Mouse (Mus musculus) hindbrain, embryonic 16.5 days (tissue): Measurements from ENCODE around the gene Bdnf. TPM values are rescaled to one million over a fixed set of nuclear protein-coding genes. Genes with fewer than 3 reads are reported as not detected.

Experiments
- ATAC-seq: fragments of 200-750 bp; cut with Nextera tagmentation; 2 replicates; pipeline ENCODE4 v1.8.0; 2017; ENCODE audit warnings: moderate TSS enrichment, moderate library complexity
- H3K27ac ChIP-seq: fragments of 300-500 bp; sonication (generic); 2 replicates; pipeline ENCODE4 v1.5.1; 2014; ENCODE audit warnings: low read depth, mild to moderate bottlenecking, control low read depth, low read length, moderate library complexity
- H3K27me3 ChIP-seq: fragments of 300-500 bp; sonication (generic); replicated peaks from 2 replicates; pipeline ENCODE4 v1.6.1; 2014; ENCODE audit warnings: low read length; ENCODE audit not compliant: control insufficient read depth, insufficient read depth
- H3K36me3 ChIP-seq: fragments of 300-500 bp; sonication (generic); 2 replicates; pipeline ENCODE4 v1.6.1; 2014; ENCODE audit warnings: mild to moderate bottlenecking, low read length, moderate library complexity, mixed read lengths; ENCODE audit not compliant: control insufficient read depth, insufficient read depth
- H3K4me1 ChIP-seq: fragments of 300-500 bp; sonication (generic); 2 replicates; pipeline ENCODE4 v1.6.1; 2014; ENCODE audit warnings: low read depth, low read length; ENCODE audit not compliant: control insufficient read depth, insufficient read depth
- H3K4me2 ChIP-seq: fragments of 300-500 bp; sonication (generic); 2 replicates; pipeline ENCODE4 v1.6.1; 2014; ENCODE audit warnings: mild to moderate bottlenecking, low read length, control low read depth, moderate library complexity
- H3K4me3 ChIP-seq: fragments of 300-500 bp; sonication (generic); 2 replicates; pipeline ENCODE4 v1.5.1; 2014; ENCODE audit warnings: mild to moderate bottlenecking, low read length, control low read depth, moderate library complexity
- H3K9ac ChIP-seq: fragments of 300-500 bp; sonication (generic); 2 replicates; pipeline ENCODE4 v1.6.1; 2014; ENCODE audit warnings: low read depth, mild to moderate bottlenecking, control low read depth, low read length, moderate library complexity
- H3K9me3 ChIP-seq: fragments of 300-500 bp; sonication (generic); 2 replicates; pipeline ENCODE4 v1.6.1; 2014; ENCODE audit warnings: mild to moderate bottlenecking, low read length, moderate library complexity; ENCODE audit not compliant: control insufficient read depth
- WGBS: fragments of 180-500 bp; shearing (Covaris S2); extraction: QIAGEN DNeasy Blood & Tissue Kit; methylation state at CpG from one replicate; pipeline ENCODE4 v1.1.7; 2014; 5-methylcytosine and 5-hydroxymethylcytosine counted together
- polyA plus RNA-seq: library from polyadenylated mRNA; unstranded; fragments of >200 nt; fragmentation: Nextera tagmentation; extraction: Ambion mirVana; gene quantifications from 2 replicates; pipeline ENCODE4 v1.2.1, GENCODE M21; 2015

Gene Bdnf
- polyA plus RNA-seq, 1 experiment from 2014 or later: 7.3 TPM

DNA sequence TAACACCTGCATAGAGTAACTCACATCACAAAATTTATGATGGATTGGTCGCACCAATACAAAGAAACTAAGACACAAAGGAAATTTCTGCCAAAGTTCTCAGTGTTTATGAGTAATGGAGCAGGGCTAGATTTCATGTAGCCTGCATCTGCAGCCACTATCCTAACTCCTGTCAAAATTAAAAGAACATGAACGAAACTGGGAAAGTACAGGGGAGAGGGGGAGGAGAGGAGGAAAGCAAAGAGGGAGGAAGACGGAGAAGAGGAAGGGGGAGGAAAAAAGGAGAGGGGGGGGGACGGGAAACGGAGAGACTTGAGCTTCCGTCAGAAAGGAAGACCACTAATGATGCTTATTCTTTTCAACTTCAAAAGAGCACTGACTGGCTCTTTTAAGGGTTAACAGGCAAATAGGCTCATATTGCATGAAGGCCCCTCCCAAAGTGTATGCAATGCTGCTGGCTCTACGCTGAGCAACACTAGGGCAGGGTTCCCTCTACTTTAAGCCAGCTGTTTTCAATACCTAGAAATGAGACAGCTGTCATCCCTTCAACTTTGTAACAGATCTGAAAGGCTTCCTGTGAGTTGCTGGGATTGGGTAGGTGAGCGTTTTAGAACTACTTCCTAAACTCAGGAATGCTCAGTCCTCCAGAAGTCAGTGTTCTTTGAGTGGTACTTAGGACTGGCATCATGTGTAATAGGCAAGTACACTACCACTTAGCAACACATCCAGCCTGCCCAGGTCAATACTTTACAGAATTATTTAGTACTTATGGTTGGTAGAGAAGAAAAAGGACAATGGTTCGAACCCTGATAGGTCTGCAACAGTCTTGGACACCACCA, 58.9 kb downstream of the Bdnf start:
- H3K4me2 ChIP-seq: no peak overlapping the region
- WGBS: 64% methylated on average over 9 of the region's 9 CpGs
- ATAC-seq: no peak
- no peaks in the 10 kb centered on the region for H3K9me3 ChIP-seq
- H3K36me3 ChIP-seq: no peaks in the 10 kb centered on the region
- H3K4me1 ChIP-seq: no peaks in the 10 kb centered on the region
- H3K4me3 ChIP-seq: no peak overlapping the region
- no peaks in the 10 kb centered on the region for H3K27me3 ChIP-seq
- no peak overlapping the region for H3K9ac ChIP-seq
- H3K27ac ChIP-seq: no peak overlapping the region

DNA sequence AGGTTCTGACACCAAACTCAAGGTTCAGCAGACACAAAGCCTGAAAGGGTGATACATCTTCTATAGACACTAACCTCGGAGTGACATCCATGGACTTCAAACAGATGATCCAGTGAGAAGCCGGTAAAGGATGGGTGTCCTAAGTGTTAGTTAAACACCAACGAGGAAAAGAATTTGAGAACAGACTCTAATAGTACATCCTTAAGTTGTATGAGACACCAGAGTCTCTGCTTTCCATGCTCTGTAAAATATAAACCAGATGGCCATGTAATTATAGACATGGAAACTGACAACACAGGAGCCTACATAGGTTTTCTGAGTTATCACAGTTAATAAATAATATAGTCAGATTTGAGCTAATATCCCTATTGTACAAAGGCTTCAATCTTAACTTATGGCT, 59.7 kb downstream of the Bdnf start:
- Histone ChIP-seq H3K36me3 (no peaks in the 10 kb centered on the region), H3K4me2 (no peak overlapping the region), H3K27ac (no peak overlapping the region), H3K9ac (no peak overlapping the region), H3K27me3 (no peaks in the 10 kb centered on the region), H3K4me3 (no peak overlapping the region), H3K4me1 (no peaks in the 10 kb centered on the region), H3K9me3 (no peaks in the 10 kb centered on the region)
- no peak for ATAC-seq
- 91% methylated on average over 3 of the region's 3 CpGs for WGBS

DNA sequence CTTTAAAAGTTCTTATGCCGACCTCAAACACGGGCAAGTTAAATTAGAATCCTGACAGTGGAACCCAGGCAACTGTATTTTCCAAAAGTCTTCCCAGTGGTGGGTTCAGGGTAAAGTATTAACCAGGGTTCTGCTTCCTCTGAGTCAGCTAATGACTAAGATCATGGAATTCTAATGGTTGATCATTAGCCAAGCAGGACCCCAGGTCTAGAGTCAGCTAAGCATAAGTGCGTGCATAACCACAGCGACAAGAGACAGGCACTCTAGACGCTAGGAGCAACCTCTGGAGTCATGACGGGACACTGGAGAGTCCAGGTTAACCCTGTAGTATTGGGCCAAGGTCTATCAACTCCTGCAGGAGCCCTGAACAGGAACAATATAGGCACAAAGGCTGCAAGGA, 60.2 kb downstream of the Bdnf start:
- Histone ChIP-seq H3K4me1 (no peaks in the 10 kb centered on the region), H3K9me3 (no peaks in the 10 kb centered on the region), H3K36me3 (no peaks in the 10 kb centered on the region), H3K27me3 (no peaks in the 10 kb centered on the region), H3K9ac (no peak overlapping the region), H3K27ac (no peak overlapping the region), H3K4me2 (no peak overlapping the region), H3K4me3 (no peak overlapping the region)
- 87% methylated on average over 6 of the region's 6 CpGs for WGBS
- no peak for ATAC-seq

DNA sequence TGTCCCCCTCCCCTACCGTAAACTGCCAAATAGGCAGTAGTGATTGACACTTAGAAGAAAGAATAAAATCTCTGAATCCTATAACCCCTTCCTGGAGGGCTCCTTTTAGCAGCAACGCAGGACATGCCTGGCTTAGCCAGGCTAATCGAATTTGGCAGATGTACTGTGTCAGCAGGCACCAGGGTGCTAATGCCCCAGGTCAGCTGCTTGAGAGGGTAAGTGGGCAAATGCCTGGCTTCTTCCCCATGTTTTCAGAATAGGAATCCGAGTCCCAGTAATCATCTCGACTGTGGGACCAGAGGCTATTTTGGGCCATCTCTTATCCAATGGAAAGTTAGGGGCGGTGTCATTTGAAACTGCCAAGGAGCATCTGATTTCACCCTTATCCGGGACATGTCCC, 60.8 kb downstream of the Bdnf start:
- Histone ChIP-seq H3K27me3 (no peaks in the 10 kb centered on the region), H3K27ac (no peak overlapping the region), H3K9me3 (no peaks in the 10 kb centered on the region), H3K36me3 (no peaks in the 10 kb centered on the region), H3K4me3 (no peak overlapping the region), H3K4me1 (no peaks in the 10 kb centered on the region), H3K4me2 (no peak overlapping the region), H3K9ac (no peak overlapping the region)
- ATAC-seq: no peak
- WGBS: 69% methylated on average over 7 of the region's 7 CpGs

DNA sequence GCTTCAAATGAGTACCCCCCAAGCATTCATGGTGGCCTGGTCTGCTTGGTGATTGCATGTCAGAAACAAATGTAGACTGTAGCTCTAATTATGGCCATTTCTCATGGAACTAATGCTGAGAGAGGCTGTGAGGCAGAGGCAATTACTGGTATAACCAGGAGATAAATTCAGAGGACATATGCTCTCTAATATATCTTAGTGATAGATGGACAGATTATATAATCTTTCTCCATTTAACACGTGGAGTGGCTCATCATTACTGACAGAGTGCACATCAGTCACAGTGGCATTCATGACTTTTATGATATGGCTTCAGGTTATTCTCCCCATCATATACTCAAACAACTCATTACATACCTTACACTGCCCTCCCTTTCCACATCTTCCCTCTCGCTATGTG, 61.8 kb downstream of the Bdnf start:
- Histone ChIP-seq H3K4me1 (no peaks in the 10 kb centered on the region), H3K27ac (no peak overlapping the region), H3K27me3 (no peaks in the 10 kb centered on the region), H3K9me3 (no peaks in the 10 kb centered on the region), H3K36me3 (no peaks in the 10 kb centered on the region), H3K4me3 (no peak overlapping the region), H3K9ac (no peak overlapping the region), H3K4me2 (no peak overlapping the region)
- ATAC-seq: peak; percentile 48; the same call in 1 of the 2 replicates
- WGBS: 62% methylated on average over 2 of the region's 2 CpGs

DNA sequence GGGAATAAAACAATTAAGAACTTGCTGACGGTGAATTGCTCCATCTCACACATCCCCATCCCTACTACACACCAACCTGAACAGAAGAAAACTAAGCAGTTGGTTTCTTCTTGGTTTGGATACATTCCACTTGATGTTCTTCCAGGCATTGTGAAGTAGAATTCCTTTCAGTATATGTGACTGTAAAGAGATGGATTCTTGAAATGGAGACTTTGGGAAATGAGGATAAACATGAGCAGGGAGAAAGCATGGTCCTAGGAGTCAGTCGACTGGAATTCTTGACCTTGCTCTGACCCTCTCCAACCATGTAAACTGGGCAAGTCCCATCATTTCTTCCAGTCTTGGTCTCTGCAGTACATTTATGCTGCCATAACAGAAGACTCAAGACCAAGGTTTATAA, 63.8 kb downstream of the Bdnf start:
- no peak overlapping the region for H3K4me2 ChIP-seq
- no peaks in the 10 kb centered on the region for H3K27me3 ChIP-seq
- no peaks in the 10 kb centered on the region for H3K36me3 ChIP-seq
- 88% methylated on average over 2 of the region's 2 CpGs for WGBS
- H3K9ac ChIP-seq: no peak overlapping the region
- ATAC-seq: no peak
- H3K4me1 ChIP-seq: no peaks in the 10 kb centered on the region; the same call in 1 of the 2 replicates
- H3K4me3 ChIP-seq: no peak overlapping the region
- H3K9me3 ChIP-seq: no peaks in the 10 kb centered on the region
- no peak overlapping the region for H3K27ac ChIP-seq

DNA sequence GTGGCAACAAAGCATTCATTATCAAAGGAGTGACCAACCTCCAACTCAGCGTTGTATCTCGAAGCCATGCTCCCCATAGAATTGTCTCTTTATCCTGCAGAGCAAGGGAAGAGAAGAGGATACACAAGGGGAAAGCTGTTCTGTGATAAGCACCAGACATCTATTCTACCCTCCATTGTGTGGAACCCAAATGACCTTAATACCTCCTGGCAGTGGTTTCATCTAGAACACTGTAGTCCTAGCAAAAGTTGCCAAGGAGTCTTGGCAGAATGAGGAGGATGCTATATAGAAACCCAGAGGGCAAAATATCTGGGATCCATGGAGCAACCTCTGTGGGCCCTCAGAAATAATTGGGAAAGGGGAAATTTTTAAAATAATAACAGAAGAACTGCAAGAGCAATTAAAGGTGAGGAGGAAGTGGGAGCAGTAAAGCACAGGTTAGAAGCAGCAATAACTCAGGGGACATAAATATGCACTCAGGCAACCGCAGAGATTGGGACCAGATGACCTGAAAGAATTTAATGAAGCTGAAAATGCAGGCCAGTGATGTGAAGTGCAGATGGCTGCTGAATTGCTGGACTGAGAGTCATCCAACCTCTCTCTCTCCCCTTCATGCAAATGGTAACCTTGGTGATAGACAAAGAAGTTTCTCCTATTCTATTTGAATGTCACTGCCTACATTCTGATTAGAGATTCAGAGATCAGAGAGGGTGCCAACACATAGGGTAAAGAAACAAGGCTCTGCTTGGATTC, 68.9 kb downstream of the Bdnf start:
- Histone ChIP-seq H3K4me2 (no peak overlapping the region), H3K9me3 (no peaks in the 10 kb centered on the region), H3K27me3 (no peaks in the 10 kb centered on the region), H3K27ac (no peak overlapping the region), H3K4me1 (peaks cover 2% of the 10 kb centered on the region; the same call in 1 of the 2 replicates), H3K36me3 (no peaks in the 10 kb centered on the region), H3K4me3 (no peak overlapping the region), H3K9ac (no peak overlapping the region)
- ATAC-seq: peak; percentile 83
- WGBS: 31% methylated on average over 3 of the region's 3 CpGs

DNA sequence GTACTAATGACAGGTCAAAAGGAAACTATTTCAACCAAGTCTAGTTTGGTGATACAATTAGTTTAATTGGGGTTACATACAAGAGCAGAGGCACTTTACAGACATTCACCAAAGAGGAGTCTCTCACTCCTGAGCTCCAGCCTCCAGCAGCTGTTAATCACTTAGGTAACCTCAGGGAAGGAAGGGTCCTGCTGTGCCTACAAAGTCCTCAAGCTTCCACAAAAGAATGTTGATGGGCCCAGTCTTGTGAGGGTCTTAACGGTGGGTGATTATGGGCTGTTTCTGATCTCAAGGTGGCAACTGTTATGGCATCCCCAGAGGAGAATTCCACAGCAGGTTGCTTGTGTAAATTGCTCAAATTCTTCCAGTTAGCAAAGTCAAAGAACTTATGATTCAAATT, 71.7 kb downstream of the Bdnf start:
- Histone ChIP-seq H3K4me1 (peaks cover 2% of the 10 kb centered on the region; the same call in 1 of the 2 replicates), H3K4me3 (no peak overlapping the region), H3K27me3 (no peaks in the 10 kb centered on the region), H3K4me2 (no peak overlapping the region), H3K9me3 (no peaks in the 10 kb centered on the region), H3K9ac (no peak overlapping the region), H3K27ac (no peak overlapping the region), H3K36me3 (no peaks in the 10 kb centered on the region)
- 9% methylated on average over 1 of the region's 1 CpGs for WGBS
- ATAC-seq: no peak

DNA sequence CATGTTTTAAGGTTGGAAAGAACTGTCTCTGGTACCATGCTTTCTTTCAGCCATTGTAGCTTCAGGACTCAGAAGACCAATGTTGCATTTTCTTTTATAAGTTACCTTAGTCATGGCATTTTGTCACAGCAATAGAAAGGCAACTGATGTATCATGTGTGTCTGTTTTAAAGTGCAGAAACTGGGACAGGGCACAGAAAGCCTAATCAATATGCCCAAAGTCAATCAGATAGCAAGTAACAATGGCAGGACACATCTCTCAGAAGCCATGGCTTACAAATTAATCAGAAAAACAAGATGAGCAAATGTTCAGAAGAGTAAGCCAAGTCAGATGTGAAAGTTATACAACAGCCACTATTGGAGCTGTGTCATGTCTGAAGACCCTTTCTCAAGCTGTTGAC, 73.9 kb downstream of the Bdnf start:
- Histone ChIP-seq H3K9ac (no peak overlapping the region), H3K9me3 (no peaks in the 10 kb centered on the region), H3K4me2 (no peak overlapping the region), H3K27ac (no peak overlapping the region), H3K4me1 (peaks cover 2% of the 10 kb centered on the region; the same call in 1 of the 2 replicates), H3K36me3 (no peaks in the 10 kb centered on the region), H3K27me3 (no peaks in the 10 kb centered on the region), H3K4me3 (no peak overlapping the region)
- ATAC-seq: no peak
